Mouse (Mus musculus) embryo, embryonic 11 days (tissue): ENCODE measurements around the gene Naa20.

ENCODE experiments used
- DNase-seq: peaks from one replicate; pipeline ENCODE4 v3.0.0-alpha.2; 2015

Naa20 gene

DNA sequence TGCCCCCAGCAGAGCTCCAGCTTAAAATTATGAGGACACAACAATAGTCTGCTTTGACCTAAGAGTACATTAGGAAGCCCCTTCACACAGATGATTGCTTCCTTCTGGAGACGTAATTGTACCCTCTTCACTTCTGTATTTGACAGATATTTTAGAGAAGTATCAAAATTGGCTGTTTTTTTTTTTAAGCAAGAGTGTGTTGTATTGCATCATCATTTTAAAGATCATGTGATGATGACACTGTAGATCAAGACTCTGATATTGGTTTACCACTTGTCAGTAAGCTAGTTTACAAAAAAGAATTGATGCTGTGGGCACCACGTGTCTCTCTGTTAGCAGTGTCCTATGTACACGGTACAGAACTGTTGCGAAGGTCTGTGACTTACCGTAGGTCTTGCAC, 50.8 kb downstream of the Naa20 start:
- no peak for DNase-seq

GRCm38 (mm10) chr2:145955844-145956243, 53.9 kb downstream of the Naa20 start:
- no peak for DNase-seq

DNA sequence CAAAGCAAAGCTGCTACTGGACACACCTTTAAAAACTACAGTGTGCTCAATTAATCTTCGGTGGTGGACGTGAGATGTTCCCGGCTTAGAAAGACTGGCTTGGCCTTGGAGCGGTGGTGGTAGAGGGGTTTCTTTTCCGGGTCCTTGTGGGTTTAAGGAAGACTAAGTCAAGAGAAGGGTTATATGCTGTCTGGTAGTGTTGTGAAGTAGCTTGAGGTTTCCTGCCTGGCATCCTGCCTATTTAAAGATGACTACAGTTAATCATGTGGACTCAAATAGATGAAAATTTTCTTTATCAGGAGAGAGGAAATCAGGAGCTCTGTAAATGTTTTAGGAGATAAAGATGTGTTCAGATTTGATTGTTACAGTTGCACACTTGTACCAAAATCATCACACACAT, 54.4 kb downstream of the Naa20 start:
- DNase-seq: no peak

- DNase-seq: peak; percentile 78
These were observed 55.6 kb downstream of the Naa20 start for GRCm38 (mm10) chr2:145957450-145957849.

DNA sequence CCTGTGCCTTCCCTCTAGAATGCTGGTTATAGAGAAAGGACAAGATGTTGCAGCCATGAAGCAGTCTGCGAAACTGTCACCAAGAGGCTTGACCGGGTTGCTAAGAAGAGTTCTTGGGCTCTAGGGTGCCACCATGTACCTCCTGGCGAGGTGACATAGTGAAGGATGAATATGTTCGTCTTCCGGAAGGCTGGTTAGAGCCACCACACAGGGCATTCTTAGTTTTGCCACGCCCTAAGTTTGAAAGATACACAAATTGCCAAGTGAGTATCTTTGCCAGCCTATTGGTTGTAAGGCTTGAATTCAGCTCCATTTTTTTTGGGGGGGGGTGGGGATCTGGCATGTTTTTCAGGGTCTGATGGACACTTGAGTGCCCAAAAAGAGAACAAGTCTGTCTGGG, 56.2 kb downstream of the Naa20 start:
- no peak for DNase-seq

DNA sequence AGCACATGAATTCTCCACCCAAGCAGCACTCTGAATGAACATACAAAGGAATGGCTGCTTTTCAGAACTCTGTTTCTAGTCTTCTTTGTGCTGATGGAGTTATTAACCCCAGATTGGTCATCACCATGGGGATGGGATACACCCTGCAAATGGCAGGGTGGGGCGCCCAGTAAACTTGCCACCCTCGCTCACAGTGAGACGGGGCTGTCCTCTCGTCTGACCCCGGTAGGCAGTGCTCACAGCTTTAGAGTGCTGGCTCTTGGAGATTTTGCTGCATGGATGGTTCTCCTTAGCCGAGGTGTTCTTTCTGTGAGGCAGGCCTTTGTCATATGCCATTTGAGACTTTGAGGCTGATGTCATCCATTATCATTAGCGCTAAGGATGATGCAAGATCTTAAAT, 56.7 kb downstream of the Naa20 start:
- DNase-seq: peak; percentile 50

GRCm38 (mm10) chr2:145961861-145962260, 60.0 kb downstream of the Naa20 start:
- DNase-seq: no peak
